Mouse (Mus musculus) stomach, postnatal 0 days (tissue): Measurements from ENCODE around the gene Kdm2a.

Experiments
- CTCF ChIP-seq: IDR thresholded peaks from 2 replicates; pipeline ENCODE4 v1.5.1; 2016; ENCODE audit warnings: antibody characterized with exemption, low read depth, mild to moderate bottlenecking, moderate library complexity
- EP300 ChIP-seq: optimal IDR thresholded peaks from 2 replicates; pipeline ENCODE3; 2016; ENCODE audit warnings: antibody characterized with exemption

- TF ChIP-seq CTCF (no peak), EP300 (no peak)
Measured at GRCm38 (mm10) chr19:4370254-4370653, 27.8 kb downstream of the Kdm2a start.
